Mouse (Mus musculus): Measurements from ENCODE around the gene Cpa2.

The Cpa2 gene

DNA sequence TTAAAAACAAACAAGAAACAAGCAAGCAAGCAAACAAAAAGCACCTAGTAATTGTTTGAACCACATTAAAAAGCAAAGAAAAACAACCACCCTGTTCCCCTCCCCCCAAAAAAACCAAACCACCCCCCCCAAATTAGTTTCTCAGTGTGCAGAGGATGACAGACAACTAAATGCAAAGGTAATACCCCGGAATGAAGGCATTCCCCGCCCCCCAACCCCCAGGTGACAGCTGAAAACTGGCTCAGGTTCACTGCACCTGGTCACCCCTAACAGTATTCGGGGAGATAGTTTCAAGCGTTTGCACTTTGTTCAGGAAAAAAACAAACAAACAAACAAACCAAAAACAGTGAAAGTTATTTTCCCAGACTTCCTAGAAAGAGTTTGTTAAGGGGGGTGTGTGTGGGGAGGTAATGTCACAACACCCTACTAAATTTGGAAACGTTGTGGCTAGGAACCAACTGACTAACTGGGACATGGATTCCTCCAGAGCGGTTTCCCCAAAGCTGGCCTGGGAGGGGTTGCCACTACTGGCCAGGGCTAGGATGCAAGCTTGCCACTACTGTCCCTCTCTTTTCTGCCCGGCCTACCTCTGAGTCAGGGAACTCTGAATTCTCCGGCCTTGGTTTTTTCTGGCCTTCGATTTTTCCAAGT, 6.4 kb downstream of the Cpa2 start:
- in situ Hi-C loops (cut with MboI, MseI), result no loop called here

- in situ Hi-C loops (cut with MboI, MseI), result no loop called here
Measured at GRCm38 (mm10) chr6:30549231-30549761, 7.9 kb downstream of the Cpa2 start.

DNA sequence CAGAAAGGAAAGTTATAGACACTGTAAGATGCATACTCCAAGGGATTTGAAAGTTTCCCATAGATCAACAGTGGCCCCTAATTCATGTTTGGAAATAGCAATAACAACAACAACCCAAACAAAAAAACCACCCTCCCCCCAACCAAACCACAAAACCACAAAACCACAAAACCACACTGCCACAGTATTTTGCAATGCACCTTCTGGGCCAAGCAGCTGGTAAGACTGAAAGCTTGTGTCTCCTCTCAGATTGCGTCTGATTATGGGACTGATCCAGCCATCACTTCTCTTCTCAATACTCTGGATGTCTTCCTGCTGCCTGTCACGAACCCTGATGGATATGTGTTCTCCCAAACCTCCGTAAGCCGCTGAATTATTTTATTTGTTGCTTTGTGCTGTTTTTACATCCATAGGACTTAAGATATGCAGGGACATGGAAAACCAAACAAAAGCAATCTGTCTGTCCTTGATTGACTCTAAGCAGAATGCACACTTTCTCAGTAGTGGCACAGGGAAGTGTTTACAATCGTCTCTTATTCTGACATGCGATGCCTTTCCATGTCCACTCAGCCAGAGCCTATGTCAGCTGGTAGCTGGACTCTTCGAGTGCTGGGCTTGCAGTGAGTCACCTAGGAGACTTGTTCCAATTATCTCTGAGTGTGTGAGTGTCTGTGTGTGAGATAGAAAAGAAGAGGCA, 9.3 kb downstream of the Cpa2 start:
- in situ Hi-C loops (cut with MboI, MseI), result no loop called here

GRCm38 (mm10) chr6:30551193-30551515, 9.8 kb downstream of the Cpa2 start:
- in situ Hi-C loops (cut with MboI, MseI), result no loop called here

- in situ Hi-C loops (cut with MboI, MseI), result no loop called here
Measured at GRCm38 (mm10) chr6:30551644-30552580, 10.5 kb downstream of the Cpa2 start.

DNA sequence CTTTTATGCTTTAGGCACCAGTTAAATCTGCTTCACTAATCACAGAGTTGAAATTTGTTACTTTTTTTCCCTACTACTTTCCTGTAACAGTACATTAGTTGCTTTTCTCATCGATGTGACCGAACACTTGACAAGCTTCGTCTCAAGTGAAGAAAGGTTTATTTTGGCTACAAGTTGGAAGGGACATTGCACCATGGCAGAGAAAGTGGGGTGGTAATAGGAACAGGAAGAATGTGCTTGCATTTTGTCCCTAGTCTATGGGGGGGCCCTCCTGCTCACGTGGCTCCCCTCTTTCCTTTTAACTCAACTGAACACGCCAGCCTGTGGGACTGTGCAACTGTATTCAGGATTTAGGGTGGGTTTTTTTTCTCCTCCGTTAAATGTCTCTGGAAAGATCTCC, 11.2 kb downstream of the Cpa2 start:
- in situ Hi-C loops (cut with MboI, MseI), result no loop called here

DNA sequence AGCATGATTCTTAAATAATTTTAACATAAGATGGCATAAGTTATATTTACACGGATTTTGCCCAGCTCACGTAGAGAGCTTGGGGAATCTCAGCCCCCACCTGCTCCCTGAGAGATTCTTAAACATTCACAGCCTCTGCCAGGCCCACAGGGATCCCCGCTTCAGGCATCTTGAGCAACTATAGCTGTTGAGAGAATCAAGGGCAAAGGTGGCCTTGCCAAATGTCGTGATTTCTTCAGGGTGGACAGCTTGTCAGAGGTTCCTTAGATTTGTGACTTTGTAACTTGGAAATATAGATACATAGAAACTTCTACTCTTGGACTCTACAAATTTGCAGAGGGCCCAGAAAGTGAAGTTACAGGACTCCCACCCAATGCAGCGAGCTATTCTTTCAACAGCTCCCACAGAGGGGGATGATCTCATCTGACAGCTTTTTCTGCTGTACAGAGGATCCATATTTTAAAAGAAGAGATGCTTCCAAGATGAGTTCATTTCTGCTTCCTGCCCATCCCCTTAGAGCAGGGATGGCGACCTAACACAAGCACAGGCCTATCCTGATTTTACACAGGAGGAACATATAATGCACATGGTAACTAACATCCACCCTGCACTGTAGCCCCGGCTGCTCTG, 12.1 kb downstream of the Cpa2 start:
- in situ Hi-C loops (cut with MboI, MseI), result no loop called here

GRCm38 (mm10) chr6:30554092-30554491, 12.7 kb downstream of the Cpa2 start:
- in situ Hi-C loops (cut with MboI, MseI), result no loop called here

- in situ Hi-C loops (cut with MboI, MseI), result no loop called here
Measured at GRCm38 (mm10) chr6:30554621-30555170, 13.3 kb downstream of the Cpa2 start.

GRCm38 (mm10) chr6:30556080-30556479, 14.7 kb downstream of the Cpa2 start:
- in situ Hi-C loops (cut with MboI, MseI), result no loop called here

DNA sequence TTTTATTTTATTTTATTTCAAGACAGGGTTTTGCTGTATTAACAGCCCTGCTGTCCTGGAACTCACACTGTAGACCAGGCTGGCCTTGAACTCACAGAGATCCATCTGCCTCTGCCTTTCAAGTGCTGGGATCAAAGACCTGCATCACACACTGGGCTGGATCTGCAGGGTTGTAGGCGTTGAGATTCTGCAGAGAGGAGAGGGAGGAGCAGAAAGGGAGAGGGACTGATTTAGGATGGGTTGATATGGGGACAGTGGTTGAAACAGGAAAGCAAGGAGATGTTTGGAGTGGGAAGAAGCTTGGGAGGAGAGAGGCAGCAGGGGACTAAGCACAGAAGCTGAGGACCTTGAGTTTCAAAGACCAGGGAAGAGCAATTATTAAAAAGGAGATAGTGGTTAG, 18.3 kb downstream of the Cpa2 start:
- in situ Hi-C loops (cut with MboI, MseI), result loop anchor here (10.0 kb wide), 1 partner anchor 1415 kb away; no protein-coding TSS in a partner anchor

GRCm38 (mm10) chr6:30562132-30562531, 20.8 kb downstream of the Cpa2 start:
- in situ Hi-C loops (cut with MboI, MseI), result loop anchor here (10.0 kb wide), 1 partner anchor 1417 kb away; no protein-coding TSS in a partner anchor

GRCm38 (mm10) chr6:30563575-30563974, 22.2 kb downstream of the Cpa2 start:
- in situ Hi-C loops (cut with MboI, MseI), result loop anchor here (10.0 kb wide), 1 partner anchor 1419 kb away; no protein-coding TSS in a partner anchor

- in situ Hi-C loops (cut with MboI, MseI), result loop anchor here (10.0 kb wide), 1 partner anchor 1419 kb away; no protein-coding TSS in a partner anchor
Measured at GRCm38 (mm10) chr6:30564051-30564450, 22.7 kb downstream of the Cpa2 start.

DNA sequence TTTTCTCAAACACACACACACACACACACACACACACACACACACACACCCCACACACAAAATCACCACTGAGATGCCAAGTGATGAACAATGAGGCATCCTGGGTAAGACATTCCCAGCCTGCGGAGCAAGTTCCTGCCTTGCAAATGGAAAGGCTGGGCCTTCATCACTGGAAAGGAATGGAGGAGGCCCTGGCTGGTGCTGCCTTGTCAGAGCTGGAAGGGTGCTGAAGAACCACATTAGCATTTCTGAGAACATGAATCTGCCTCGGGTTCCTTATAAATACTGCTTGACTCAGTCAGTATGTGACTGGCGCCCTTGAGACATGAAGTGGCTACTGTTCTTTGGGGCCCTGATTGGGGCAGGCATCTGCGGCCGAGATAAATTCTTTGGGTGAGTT, 26.7 kb downstream of the Cpa2 start, which contains the start of gene Cpa4:
Cpa4 (plus strand) TSS at position 301 of the 400 bp plus-strand sequence.
- in situ Hi-C loops (cut with MboI, MseI), result loop anchor here (10.0 kb wide), 1 partner anchor 1423 kb away; no protein-coding TSS in a partner anchor

DNA sequence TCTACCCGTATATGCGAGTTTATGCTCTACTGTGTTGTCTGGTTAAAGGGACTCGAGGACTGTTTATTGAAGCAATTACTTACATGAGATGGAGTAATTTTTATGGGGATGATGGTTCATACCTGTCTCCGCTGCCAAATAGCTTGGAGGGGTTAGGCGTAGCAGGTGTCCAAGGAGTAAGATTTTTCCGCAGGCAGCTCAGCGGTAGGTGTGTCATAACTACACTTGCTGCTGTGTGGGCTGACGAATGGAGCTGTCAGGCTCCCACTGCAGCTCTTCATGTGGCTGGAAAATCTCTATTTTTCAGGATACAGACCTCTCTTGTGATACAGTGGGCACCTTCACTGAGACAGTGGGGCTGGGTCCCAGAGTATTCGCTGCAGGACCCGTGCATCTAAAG, 27.9 kb downstream of the Cpa2 start:
- in situ Hi-C loops (cut with MboI, MseI), result loop anchor here (10.0 kb wide), 1 partner anchor 1425 kb away; no protein-coding TSS in a partner anchor

DNA sequence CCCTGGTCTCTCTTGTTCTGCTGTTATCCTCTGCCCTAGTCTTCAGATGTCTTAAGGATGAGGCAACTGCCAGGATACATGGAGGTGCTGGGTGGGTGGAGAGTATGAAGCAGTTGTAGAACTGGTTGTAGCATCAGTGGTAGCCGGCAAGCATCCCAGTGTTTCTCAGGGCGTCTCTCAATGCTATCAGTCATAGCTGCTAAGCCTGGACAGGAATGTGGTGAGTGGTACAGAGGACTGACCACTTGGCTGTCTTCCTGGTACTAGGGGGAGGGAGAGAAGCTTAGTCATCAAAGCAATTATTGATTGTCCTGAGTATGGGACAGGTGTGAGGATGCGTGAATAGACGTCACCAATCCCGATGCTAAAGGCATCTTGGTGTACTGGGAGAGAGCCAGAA, 28.6 kb downstream of the Cpa2 start:
- in situ Hi-C loops (cut with MboI, MseI), result no loop called here

GRCm38 (mm10) chr6:30572456-30573311, 31.3 kb downstream of the Cpa2 start:
- in situ Hi-C loops (cut with MboI, MseI), result no loop called here

DNA sequence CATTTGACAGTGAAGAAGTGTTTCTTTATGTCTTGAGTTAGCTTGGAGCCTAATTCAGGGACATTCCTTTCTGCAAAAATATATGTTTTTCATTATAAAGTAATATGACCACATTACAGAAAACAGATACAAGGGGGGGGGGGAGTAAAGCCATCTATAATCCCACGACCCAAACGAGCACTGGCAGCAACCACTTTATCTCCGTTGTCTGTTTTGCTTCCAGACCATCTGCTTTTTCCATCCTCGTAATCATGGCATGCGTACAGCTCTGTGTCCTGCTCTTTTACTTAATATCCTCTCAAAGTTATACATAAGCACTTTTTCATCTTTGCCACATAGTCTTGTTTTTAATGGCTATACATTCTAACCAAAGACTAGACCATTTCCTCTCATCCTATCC, 32.0 kb downstream of the Cpa2 start:
- in situ Hi-C loops (cut with MboI, MseI), result no loop called here

GRCm38 (mm10) chr6:30574945-30575344, 33.6 kb downstream of the Cpa2 start:
- in situ Hi-C loops (cut with MboI, MseI), result no loop called here
